Mouse (Mus musculus) Patski (cell line): ENCODE data around the gene Bloc1s3. TPM values are rescaled to one million over a fixed set of nuclear protein-coding genes. Genes with fewer than 3 reads are reported as not detected.
A peak's percentile ranks its signal among the peaks of the same experiment; 100 is the strongest.

Experiments
- ATAC-seq: fragments of 100-300 bp; one replicate; pipeline ENCODE4 v1.8.0; 2021
- CTCF ChIA-PET: fragments of 350-600 bp; sonication (Branson Sonifier 250); formaldehyde crosslinking; loops from one replicate; lab custom pipeline; 2022; ENCODE audit warnings: inconsistent platforms; lab: Charles Lee
- POLR2A ChIA-PET: fragments of 350-600 bp; sonication (Branson Sonifier 250); formaldehyde crosslinking; loops from one replicate; lab custom pipeline; 2022; ENCODE audit warnings: antibody characterized with exemption, inconsistent platforms; lab: Charles Lee
- DNase-seq: peaks from one replicate; pipeline ENCODE4 v3.0.0-alpha.2; 2011; ENCODE audit warnings: low read depth, low spot score
- H3K27me3 ChIP-seq: fragments of 371-371 bp; one replicate; pipeline ENCODE4 v1.5.1; 2021
- CTCF ChIP-seq: fragments of 100-300 bp; IDR thresholded peaks from one replicate; pipeline ENCODE4 v1.5.1; 2021
- in situ Hi-C: fragments of 300-500 bp; cut with MboI; formaldehyde crosslinking; loops from 3 replicates; pipeline ENCODE4 v1.11.1; 2018; ENCODE audit warnings: low pct_unique_long_range_greater_than_20kb, mixed read lengths
- polyA plus RNA-seq: library from polyadenylated mRNA; unstranded; gene quantifications from one replicate; pipeline ENCODE4 v1.2.3, GENCODE M21; 2021

The Bloc1s3 gene
- polyA plus RNA-seq, 1 experiment from 2014 or later = 9.8 TPM

DNA sequence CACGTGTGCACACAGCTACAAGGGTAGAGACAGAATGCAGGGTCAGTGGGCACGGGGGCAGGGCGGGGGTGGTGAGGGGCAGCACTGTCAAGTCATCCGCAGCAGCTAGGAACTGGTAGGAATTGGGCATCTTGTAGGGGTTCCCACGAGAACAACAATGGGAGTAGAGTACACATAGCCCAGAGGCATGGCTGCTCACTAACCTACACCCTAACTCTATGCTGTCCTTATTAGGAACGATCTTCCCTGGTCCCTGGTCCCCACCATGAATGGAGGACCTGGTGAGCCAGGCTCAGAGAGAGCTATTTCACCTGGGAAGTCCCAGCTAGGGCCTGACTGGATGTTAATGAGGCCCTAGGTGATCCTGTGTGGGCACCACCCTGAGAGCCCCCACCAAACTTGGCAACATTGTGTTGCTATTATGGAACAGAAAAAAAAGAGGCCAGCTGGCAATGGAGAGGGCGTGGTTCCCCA, 33.6 kb upstream of the Bloc1s3 start:
- H3K27me3 ChIP-seq = no peaks in the 10 kb centered on the region
- ChIA-PET CTCF (interaction anchor here (1.3 to 1.7 kb wide), 3 partner anchors 10 to 17 kb away, joined by 3 to 7 read pairs (median 4); no protein-coding TSS in a partner anchor), POLR2A (no interaction called here)
- in situ Hi-C loops = no loop called here
- DNase-seq (no peak), ATAC-seq (no peak)
- TF ChIP-seq CTCF = no peak

DNA sequence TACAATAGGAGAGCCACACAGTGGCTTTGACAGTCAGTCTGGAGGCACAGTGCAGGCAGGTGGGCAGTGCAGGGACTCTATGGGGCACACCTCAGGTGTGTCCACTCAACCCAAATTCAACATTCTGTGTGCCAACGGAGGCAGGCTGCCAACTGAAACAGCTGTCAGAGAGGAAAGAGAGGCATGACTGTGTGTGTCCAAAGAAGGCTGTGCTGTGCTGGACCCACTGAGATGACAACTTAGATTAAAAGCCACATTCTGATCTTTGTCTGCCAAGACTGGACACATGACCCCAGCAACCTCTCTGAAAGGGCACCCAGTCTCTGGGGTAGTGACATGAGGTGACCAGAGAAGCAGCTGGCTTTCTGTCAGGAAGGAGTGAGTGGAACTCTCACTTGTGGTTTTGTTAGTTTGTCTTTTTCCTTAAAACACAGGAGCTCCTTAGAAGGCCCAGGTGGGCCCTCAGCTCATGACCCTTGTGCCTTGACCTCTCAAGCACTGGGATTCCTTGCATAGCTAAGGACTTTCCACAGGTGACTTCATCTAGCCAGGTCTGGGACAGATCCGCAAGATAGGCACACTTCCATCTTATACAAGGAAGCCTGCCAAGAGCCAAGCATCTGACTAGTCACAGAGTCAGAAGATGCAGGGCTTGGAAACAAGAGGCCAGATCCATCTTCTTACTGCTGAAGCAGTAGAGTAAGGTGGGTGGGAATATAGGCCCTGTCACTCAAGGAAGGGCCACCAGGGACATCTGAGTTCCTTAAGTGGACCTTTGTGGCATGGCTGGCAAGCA, 32.8 kb upstream of the Bloc1s3 start:
- ChIA-PET POLR2A (interaction anchor here (1.4 kb wide), 1 partner anchor 20 kb away, joined by 4 read pairs; no protein-coding TSS in a partner anchor), CTCF (interaction anchor here (1.3 to 1.7 kb wide), 2 partner anchors 9 to 12 kb away, joined by 3 to 7 read pairs; no protein-coding TSS in a partner anchor)
- no peak for ATAC-seq
- no peaks in the 10 kb centered on the region for H3K27me3 ChIP-seq
- DNase-seq = no peak
- in situ Hi-C loops = no loop called here
- TF ChIP-seq CTCF = no peak

DNA sequence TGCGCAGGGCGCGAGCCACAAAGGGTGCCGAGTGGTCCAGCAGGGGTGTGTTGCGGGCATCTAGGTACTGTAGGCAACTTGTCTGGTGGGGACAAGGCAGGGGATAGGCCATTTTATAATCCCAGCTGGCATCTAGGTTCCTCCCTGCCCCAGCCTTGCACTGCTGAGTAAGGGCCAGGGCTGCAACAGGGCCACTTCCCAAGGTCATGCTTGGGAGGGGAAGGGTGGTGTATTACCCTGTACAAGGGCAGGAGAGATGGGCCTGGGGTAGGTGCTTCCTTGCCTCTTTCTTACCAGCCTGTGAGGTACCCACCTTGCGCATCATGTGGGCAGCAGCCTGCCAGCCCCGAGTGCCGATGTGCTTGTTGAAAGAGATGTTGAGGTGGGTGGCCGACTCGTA, 26.5 kb upstream of the Bloc1s3 start:
- DNase-seq = no peak
- POLR2A ChIA-PET = no interaction called here
- in situ Hi-C loops = no loop called here
- no peak for TF ChIP-seq CTCF
- no peak for ATAC-seq
- CTCF ChIA-PET = interaction anchor here (1.0 kb wide), 1 partner anchor 39 kb away, joined by 3 read pairs; no protein-coding TSS in a partner anchor
- H3K27me3 ChIP-seq = no peaks in the 10 kb centered on the region

DNA sequence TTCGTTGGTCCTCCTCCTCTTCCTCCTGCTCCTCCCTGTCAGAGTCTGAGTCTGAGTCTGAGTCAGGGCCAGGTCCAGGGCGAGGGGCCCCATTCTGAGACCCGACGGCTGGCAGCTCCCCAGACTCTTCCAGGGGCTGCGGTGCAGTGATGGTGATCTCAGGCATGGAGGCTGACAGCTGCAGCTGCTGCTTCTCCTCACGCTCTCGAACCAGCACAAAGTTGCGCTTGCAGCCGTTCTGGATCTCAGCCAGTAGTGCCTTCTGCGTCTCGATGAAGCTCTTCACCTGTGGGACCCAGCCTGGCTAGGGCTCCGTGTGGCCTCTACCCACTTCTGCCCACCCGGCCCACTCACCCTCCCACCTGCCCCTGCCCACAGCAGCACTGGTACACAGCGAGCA, 24.1 kb upstream of the Bloc1s3 start:
- ChIA-PET CTCF (interaction anchor here (1.0 to 2.3 kb wide), 3 partner anchors 9 to 14 kb away, joined by 3 to 7 read pairs (median 4); partner anchors contain the start of gene Nkpd1), POLR2A (no interaction called here)
- no peak for ATAC-seq
- DNase-seq = no peak
- in situ Hi-C loops = no loop called here
- no peaks in the 10 kb centered on the region for H3K27me3 ChIP-seq
- no peak for TF ChIP-seq CTCF

DNA sequence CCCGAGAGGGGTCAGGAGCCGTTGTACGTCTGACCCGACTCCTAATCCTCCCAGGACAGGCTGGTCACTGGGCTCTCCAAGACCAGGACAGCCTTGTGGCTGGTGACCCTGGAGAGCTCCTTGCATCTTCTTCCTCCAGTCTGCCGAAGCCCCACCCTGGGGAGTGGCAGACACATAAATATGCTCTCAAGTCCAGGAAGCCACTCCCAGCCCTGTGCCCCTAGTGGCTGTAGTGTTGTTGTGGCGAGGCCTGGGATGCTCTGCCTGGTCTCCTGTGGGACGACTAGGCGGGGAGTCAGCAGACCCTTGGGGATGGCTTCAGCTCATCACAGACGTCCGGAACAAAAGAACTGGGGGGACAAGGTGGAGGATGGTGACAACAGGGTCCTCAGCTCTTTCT, 22.9 kb upstream of the Bloc1s3 start:
- ChIA-PET POLR2A (no interaction called here), CTCF (interaction anchor here (1.0 to 2.3 kb wide), 2 partner anchors 10 to 13 kb away, joined by 3 to 7 read pairs; partner anchors contain the start of gene Nkpd1)
- DNase-seq = no peak
- no peak for ATAC-seq
- in situ Hi-C loops = no loop called here
- H3K27me3 ChIP-seq = no peaks in the 10 kb centered on the region
- TF ChIP-seq CTCF = no peak

DNA sequence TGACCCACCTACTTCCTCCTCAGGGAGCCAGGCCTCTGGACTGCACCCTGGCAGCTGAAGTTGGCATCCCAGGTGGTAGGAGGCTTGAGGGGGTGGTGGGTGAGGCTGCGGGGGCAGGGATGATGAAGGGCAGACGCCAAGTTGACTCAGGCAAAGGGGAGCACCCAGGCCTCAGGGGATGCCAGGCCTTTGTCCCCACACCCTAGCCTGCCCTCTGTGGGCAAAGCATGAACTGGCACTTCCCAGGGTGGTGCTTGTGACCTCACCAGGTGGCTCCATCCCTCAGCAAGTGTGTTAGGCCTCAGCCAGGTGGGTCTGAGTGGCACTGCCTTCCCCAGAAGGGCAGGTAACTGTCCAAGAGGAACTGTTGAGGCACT, 16.9 kb upstream of the Bloc1s3 start:
- in situ Hi-C loops = no loop called here
- H3K27me3 ChIP-seq = peaks cover 30% of the 10 kb centered on the region
- ATAC-seq (no peak), DNase-seq (no peak)
- ChIA-PET CTCF (no interaction called here), POLR2A (no interaction called here)
- no peak for TF ChIP-seq CTCF

DNA sequence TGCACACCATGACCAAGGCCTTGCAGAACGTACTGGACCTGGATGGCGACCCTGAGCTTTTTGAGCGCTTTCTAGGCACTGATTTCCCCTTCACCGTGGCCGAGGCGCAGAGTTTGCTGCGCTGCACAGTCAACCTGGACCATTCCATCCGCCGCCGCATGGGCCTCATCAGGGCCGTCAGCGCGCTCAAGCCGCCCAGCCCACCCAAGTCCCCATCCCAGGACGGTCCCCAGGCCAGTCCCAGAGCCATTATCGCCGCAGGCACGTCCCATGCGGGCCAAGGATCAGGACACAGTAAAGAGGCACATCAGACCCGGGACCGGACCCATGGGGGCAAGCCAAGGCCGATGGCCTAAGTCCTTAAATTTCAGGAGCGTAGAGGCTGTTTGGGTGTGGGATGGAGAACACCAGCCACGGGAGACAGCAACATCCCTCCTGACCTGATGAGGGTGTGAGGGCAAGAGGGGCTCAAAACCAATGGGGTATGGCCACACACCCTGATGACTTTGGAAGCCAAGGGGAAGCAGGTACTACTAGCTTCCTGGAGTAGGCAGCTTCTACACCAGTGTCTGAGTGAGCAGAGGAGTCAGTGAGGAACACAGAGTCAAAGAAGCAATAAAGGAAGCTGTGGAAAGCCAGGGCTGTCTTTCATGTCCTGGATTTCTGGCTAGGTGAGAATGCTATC, 16.4 kb upstream of the Bloc1s3 start:
- ChIA-PET CTCF (no interaction called here), POLR2A (no interaction called here)
- DNase-seq (no peak), ATAC-seq (no peak)
- H3K27me3 ChIP-seq = peaks cover 30% of the 10 kb centered on the region
- in situ Hi-C loops = no loop called here
- TF ChIP-seq CTCF = no peak

DNA sequence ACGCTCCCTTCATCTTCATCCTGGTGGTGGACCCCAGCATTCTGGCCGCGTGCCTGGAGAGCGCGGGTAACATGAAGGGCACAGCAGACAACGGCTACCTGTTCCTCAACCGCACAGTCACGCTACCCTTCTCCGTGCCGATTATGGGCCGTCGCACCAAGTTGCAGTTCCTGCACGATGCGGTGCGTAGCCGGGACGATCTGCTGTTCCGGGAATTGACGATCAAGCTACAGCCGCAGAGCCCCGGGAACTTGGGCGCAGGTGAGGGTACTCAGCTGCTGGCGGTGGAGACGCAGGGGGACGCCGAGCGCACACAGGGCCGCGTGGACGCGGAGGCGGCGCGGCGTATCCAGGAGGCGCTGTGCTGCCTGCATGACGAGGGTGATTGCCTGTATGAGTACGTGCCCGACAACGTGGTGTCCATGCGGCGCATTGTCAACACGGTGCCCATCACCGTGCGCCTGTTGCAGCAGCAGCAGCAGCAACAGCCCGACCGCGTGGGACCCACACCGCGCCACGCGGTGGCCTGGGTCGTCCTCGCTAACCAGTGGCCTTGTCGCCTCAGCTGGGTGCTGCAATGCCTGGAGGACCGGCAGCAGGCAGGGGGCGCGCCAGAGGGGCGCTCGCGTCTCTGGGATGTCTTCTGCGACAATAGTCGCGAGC, 15.7 kb upstream of the Bloc1s3 start:
- in situ Hi-C loops = no loop called here
- peaks cover 30% of the 10 kb centered on the region for H3K27me3 ChIP-seq
- TF ChIP-seq CTCF = no peak
- CTCF ChIA-PET = no interaction called here
- peak; percentile 16 for ATAC-seq
- DNase-seq = no peak
- POLR2A ChIA-PET = no interaction called here

DNA sequence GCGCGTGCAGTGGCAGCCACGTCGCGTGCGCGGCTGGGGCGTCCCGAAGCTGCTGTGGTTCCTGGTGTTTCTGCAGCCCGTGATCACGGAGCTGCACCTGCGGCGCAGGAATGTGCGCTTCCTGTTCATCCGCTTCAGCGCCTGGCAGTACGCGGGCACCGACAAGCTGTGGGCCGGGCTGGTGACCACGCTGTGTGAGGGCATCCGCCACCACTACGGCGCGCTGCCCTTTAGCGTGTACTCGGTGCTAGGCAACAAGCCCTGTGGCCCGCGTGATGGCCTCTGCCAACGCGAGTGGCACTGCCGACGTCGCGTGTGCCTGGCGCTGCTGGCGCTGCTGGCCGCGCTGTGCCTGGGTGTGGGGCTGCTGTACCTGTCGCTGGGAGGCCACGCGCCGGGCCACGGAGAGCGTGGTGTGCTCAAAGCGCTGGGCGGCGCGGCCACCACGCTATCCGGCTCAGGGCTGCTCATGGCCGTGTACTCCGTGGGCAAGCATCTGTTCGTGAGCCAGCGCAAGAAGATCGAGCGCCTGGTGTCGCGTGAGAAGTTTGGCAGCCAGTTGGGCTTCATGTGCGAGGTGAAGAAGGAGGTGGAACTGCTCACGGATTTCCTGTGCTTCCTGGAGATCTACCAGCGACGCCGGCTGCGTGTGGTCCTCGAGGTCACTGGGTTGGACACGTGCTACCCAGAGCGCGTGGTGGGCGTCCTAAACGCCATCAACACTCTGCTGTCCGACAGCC, 15.0 kb upstream of the Bloc1s3 start:
- TF ChIP-seq CTCF = no peak
- ChIA-PET CTCF (no interaction called here), POLR2A (no interaction called here)
- in situ Hi-C loops = no loop called here
- H3K27me3 ChIP-seq = peaks cover 30% of the 10 kb centered on the region
- ATAC-seq = no peak
- DNase-seq = no peak

DNA sequence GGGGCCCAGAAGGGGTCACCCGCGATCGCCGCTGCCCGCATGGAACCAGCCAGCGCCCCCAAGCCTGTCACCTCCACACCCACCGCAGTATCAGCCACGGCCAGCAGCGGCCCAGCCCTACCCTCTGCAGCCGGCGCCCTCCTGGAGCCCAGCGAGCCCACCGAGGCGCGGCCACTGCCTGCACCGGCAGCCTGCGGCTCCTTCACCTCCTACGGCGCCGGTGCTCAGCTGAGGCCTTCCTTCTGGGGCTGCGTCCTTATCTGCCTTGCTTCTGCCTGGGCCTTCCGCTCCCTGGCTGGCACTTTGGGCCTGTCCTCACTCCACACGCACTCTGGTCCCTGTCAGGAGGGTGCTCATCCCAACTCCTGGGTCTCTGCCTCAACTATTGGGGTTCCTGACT, 11.9 kb upstream of the Bloc1s3 start:
- ATAC-seq (no peak), DNase-seq (no peak)
- POLR2A ChIA-PET = no interaction called here
- peaks cover 30% of the 10 kb centered on the region for H3K27me3 ChIP-seq
- CTCF ChIA-PET = no interaction called here
- TF ChIP-seq CTCF = no peak
- in situ Hi-C loops = no loop called here
